Mouse (Mus musculus) thymus, postnatal 0 days (tissue): ENCODE results near the gene Gen1. TPM values are rescaled to one million over a fixed set of nuclear protein-coding genes. Genes with fewer than 3 reads are reported as not detected.

ENCODE experiments used
- DNase-seq: peaks from one replicate; pipeline ENCODE4 v3.0.0-alpha.2; 2015; ENCODE audit warnings: low spot score
- polyA plus RNA-seq: library from polyadenylated mRNA; unstranded; fragments of >200 nt; fragmentation: Nextera tagmentation; extraction: Ambion mirVana; gene quantifications from 2 replicates; pipeline ENCODE4 v1.2.1, GENCODE M21; 2015

Gene Gen1
- polyA plus RNA-seq, 1 experiment from 2014 or later = 6.5 TPM

GRCm38 (mm10) chr12:11224722-11225121, 40.9 kb downstream of the Gen1 start:
- no peak for DNase-seq

GRCm38 (mm10) chr12:11223090-11223489, 42.5 kb downstream of the Gen1 start:
- no peak for DNase-seq

GRCm38 (mm10) chr12:11222566-11222965, 43.0 kb downstream of the Gen1 start:
- no peak for DNase-seq

GRCm38 (mm10) chr12:11221524-11222330, 43.9 kb downstream of the Gen1 start:
- DNase-seq = no peak

GRCm38 (mm10) chr12:11217726-11218250, 47.8 kb downstream of the Gen1 start:
- no peak for DNase-seq

- DNase-seq = no peak
These were observed 49.1 kb downstream of the Gen1 start for GRCm38 (mm10) chr12:11216454-11216853.

- DNase-seq = no peak
These were observed 50.0 kb downstream of the Gen1 start for GRCm38 (mm10) chr12:11215555-11215954.

GRCm38 (mm10) chr12:11214776-11215175, 50.8 kb downstream of the Gen1 start:
- DNase-seq = peak; percentile 21

- no peak for DNase-seq
These were observed 52.7 kb downstream of the Gen1 start for GRCm38 (mm10) chr12:11212881-11213280.

- peak; percentile 14 for DNase-seq
These were observed 55.2 kb downstream of the Gen1 start for GRCm38 (mm10) chr12:11210361-11210760.

- DNase-seq = no peak
These were observed 56.0 kb downstream of the Gen1 start for GRCm38 (mm10) chr12:11209636-11210035.

- no peak for DNase-seq
These were observed 56.7 kb downstream of the Gen1 start, which contains the start of gene Msgn1 for GRCm38 (mm10) chr12:11208872-11209271. Gene Msgn1 (minus strand): TSS chr12:11208972.

GRCm38 (mm10) chr12:11206321-11206720, 59.3 kb downstream of the Gen1 start:
- no peak for DNase-seq

GRCm38 (mm10) chr12:11203694-11204665, 61.6 kb downstream of the Gen1 start:
- DNase-seq = no peak

- DNase-seq = no peak
These were observed 63.1 kb downstream of the Gen1 start for GRCm38 (mm10) chr12:11202476-11202875.

- DNase-seq = no peak
These were observed 64.9 kb downstream of the Gen1 start for GRCm38 (mm10) chr12:11200711-11201110.

GRCm38 (mm10) chr12:11198551-11198950, 67.0 kb downstream of the Gen1 start:
- no peak for DNase-seq

GRCm38 (mm10) chr12:11198026-11198425, 67.6 kb downstream of the Gen1 start:
- DNase-seq = no peak

GRCm38 (mm10) chr12:11196830-11197229, 68.8 kb downstream of the Gen1 start:
- no peak for DNase-seq

GRCm38 (mm10) chr12:11196142-11196597, 69.4 kb downstream of the Gen1 start:
- DNase-seq = peak; percentile 73

GRCm38 (mm10) chr12:11195031-11195430, 70.6 kb downstream of the Gen1 start:
- DNase-seq = no peak
